In the genomic region with DNA sequence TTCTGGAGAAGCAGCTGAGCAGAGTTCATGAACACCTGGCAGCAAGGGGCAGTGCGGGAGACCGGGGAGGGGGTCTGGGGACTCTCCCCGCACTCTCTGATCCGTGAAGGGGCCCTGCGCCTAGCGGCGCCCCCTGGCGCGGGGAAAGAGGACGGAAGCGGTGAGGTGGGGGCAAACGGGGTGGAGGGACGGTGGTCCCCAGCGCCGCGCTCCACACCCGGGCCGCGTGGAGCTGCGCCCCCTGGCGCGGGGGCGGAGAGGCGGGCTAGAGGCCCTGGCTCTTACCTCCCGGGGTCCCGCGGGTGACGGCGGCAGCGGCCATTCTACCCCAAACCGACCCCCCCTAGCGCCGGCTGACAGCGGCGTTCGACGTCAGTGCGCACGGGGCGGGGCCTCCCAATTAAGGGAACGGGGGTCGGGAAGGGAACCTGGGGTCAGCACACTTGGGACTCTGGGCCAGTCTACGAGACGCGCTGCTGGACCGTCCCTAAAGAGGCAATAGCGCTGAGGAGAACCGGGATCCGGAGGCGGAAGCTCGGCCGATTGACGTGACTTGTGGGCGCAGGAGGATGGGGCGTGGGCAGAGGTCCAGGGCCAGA, we compare ENCODE assay signal across 7 mouse cellular contexts. TPM values are rescaled to one million over a fixed set of nuclear protein-coding genes. Genes with fewer than 3 reads are reported as not detected.
A peak's percentile ranks its signal among the peaks of the same experiment; 100 is the strongest.
DNase-seq lines count a peak whose midpoint lies in the region; ATAC-seq lines count a peak whose summit lies in the region.

TSS of gene Camta2 (minus strand) at position 505 of the 599 bp plus-strand sequence.

- H3K9me3 ChIP-seq in intestine, embryonic 16.5 days (ENCODE audit: control insufficient read depth, low read length) = no peaks in the 10 kb centered on the region
- H3K9me3 ChIP-seq in limb, embryonic 11.5 days (ENCODE audit: control insufficient read depth, low read length) = no peaks in the 10 kb centered on the region
- no peaks in the 10 kb centered on the region for H3K9me3 ChIP-seq in midbrain, embryonic 13.5 days

- peak within 1 kb of the TSS; percentile 92 for H3K4me2 ChIP-seq in intestine, embryonic 16.5 days (ENCODE audit: low read depth, low read length)
- H3K4me2 ChIP-seq in limb, embryonic 11.5 days (ENCODE audit: low read depth, severe bottlenecking) = peak within 1 kb of the TSS; percentile 72
- H3K4me2 ChIP-seq in midbrain, embryonic 13.5 days (replicated peaks) = peak within 1 kb of the TSS; percentile 75

- under 1% methylated on average over 47 of the region's 55 CpGs for WGBS in intestine, embryonic 16.5 days
- WGBS in limb, embryonic 11.5 days = under 1% methylated on average over 48 of the region's 55 CpGs
- 1% methylated on average over 55 of the region's 55 CpGs for WGBS in midbrain, embryonic 13.5 days

- H3K27ac ChIP-seq in intestine, embryonic 16.5 days (ENCODE audit: low read length) = peak within 1 kb of the TSS; percentile 93
- peak within 1 kb of the TSS; percentile 66; the same call in 1 of the 2 replicates for H3K27ac ChIP-seq in limb, embryonic 11.5 days (replicated peaks; ENCODE audit: low read depth, low read length)
- peak within 1 kb of the TSS; percentile 84 for H3K27ac ChIP-seq in midbrain, embryonic 13.5 days

- peak; percentile 69 for ATAC-seq in intestine, embryonic 16.5 days
- peak; percentile 86 for ATAC-seq in limb, embryonic 11.5 days (ENCODE audit: insufficient number of reproducible peaks, low FRiP score, low TSS enrichment, low read depth)
- ATAC-seq in midbrain, embryonic 13.5 days = peak; percentile 86

- H3K36me3 ChIP-seq in intestine, embryonic 16.5 days (ENCODE audit: control insufficient read depth, insufficient read depth, low read length) = 0 out of 2 replicates have a peak, but pooled peaks cover 3% of the 10 kb centered on the region
- peaks cover 3% of the 10 kb centered on the region for H3K36me3 ChIP-seq in limb, embryonic 11.5 days (ENCODE audit: control insufficient read depth, insufficient read depth, low read length)
- H3K36me3 ChIP-seq in midbrain, embryonic 13.5 days = peaks cover 26% of the 10 kb centered on the region

- no peaks in the 10 kb centered on the region for H3K27me3 ChIP-seq in intestine, embryonic 16.5 days (replicated peaks; ENCODE audit: control insufficient read depth, insufficient read depth, low read length)
- no peaks in the 10 kb centered on the region for H3K27me3 ChIP-seq in limb, embryonic 11.5 days (ENCODE audit: control insufficient read depth, insufficient read depth, low read length)
- no peaks in the 10 kb centered on the region for H3K27me3 ChIP-seq in midbrain, embryonic 13.5 days

- peak within 1 kb of the TSS; percentile 93 for H3K9ac ChIP-seq in intestine, embryonic 16.5 days (ENCODE audit: low read depth, low read length)
- H3K9ac ChIP-seq in limb, embryonic 11.5 days (ENCODE audit: low read length) = peak within 1 kb of the TSS; percentile 75
- H3K9ac ChIP-seq in midbrain, embryonic 13.5 days (replicated peaks) = peak within 1 kb of the TSS; percentile 90

- H3K4me3 ChIP-seq in intestine, embryonic 16.5 days (ENCODE audit: low read length) = peak within 1 kb of the TSS; percentile 90
- peak within 1 kb of the TSS; percentile 82 for H3K4me3 ChIP-seq in limb, embryonic 11.5 days (ENCODE audit: low read depth, low read length)
- H3K4me3 ChIP-seq in midbrain, embryonic 13.5 days (replicated peaks) = peak within 1 kb of the TSS; percentile 88

- peak; percentile 85 to 92 for DNase-seq in adrenal gland, adult 18-20 months (ENCODE audit: low spot score in 2 of 2)
- peak; percentile 76 for DNase-seq in embryo, embryonic 11.5 days (ENCODE audit: low read depth, low spot score)
- DNase-seq in gastrocnemius, postnatal 4 days (ENCODE audit: low spot score in 2 of 2) = peak; percentile 80 to 91
- DNase-seq in limb, embryonic 11.5 days (ENCODE audit: low spot score) = peak; percentile 90
- DNase-seq in spleen, adult 18-20 months = peak; percentile 79 to 91

- peaks cover 32% of the 10 kb centered on the region for H3K4me1 ChIP-seq in intestine, embryonic 16.5 days (ENCODE audit: control insufficient read depth, insufficient read depth, low read length)
- H3K4me1 ChIP-seq in limb, embryonic 11.5 days (ENCODE audit: control insufficient read depth, insufficient read depth, low read length) = peaks cover 7% of the 10 kb centered on the region
- peaks cover 35% of the 10 kb centered on the region for H3K4me1 ChIP-seq in midbrain, embryonic 13.5 days (replicated peaks)

RNA-seq across cellular contexts. Expression of gene Camta2, which starts in this region (rescaled TPM):
- 10 to 100 TPM; 43.7 to 54.7 TPM for total RNA-seq in adrenal gland, adult 18-20 months (2021)
- 10 to 100 TPM; 18.1 to 20.3 TPM for total RNA-seq in gastrocnemius, postnatal 4 days (2021)
- polyA plus RNA-seq in intestine, embryonic 16.5 days (2015; fragmentation: Nextera tagmentation; extraction: Ambion mirVana) = 14.2 and 14.4 TPM in 2 replicates
- polyA plus RNA-seq in limb, embryonic 11.5 days (2014; fragmentation: Nextera tagmentation; extraction: Ambion mirVana) = 8.2 and 11.8 TPM in 2 replicates
- polyA plus RNA-seq in midbrain, embryonic 13.5 days (2015; fragmentation: Nextera tagmentation; extraction: Ambion mirVana) = 15.3 and 16.4 TPM in 2 replicates

Comparison
In these comparisons a context has a peak if more than half of its experiments do, and no peak if none do; other contexts are left out.
1. Peak in every context shown above with its lines: DNase-seq, ATAC-seq, H3K4me3 ChIP-seq and H3K27ac ChIP-seq.